Mouse (Mus musculus): ENCODE results near the gene Rps13.

Rps13 gene

DNA sequence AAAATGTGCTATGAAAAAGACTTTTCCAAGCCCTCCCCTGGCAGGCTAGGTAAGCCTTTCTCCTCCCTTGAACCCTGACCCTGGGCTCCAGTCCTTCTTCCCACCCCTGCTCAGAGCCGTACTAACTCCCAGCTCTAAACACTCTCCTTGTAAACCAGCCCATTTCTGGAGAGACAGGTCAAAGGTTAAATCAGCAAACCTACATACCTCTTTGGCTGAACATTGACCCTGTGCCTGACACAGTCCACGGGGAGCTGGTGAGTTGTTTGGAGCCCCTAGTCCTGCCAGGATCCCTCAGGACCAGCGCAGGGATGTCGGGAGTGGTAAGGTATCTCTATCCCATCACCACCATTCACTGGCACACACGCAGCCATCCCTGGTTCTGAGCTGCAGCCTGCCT is 41.6 kb downstream of the Rps13 start:
- DNase-seq (ENCODE audit: low read depth, low spot score): no peak

DNA sequence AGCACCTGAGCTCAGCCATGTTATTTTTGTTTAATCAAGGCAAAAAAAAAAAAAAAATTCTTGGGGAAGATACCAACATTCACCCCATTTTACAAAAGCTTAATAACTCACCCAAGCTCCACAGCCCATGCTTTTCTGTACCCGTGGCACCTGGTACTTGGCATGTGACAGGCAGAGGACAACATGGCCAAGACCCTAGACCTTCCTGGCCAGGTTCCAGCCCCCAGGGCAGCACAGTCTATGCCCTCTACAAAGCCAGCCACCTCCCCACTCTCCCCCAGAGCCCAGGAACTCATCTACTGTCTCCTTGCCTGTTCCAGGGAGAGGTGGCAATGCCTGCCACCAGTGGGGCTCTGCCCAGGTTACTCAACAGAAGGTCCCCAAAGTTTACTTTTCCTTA is 43.4 kb downstream of the Rps13 start:
- DNase-seq (ENCODE audit: low read depth, low spot score): no peak

DNA sequence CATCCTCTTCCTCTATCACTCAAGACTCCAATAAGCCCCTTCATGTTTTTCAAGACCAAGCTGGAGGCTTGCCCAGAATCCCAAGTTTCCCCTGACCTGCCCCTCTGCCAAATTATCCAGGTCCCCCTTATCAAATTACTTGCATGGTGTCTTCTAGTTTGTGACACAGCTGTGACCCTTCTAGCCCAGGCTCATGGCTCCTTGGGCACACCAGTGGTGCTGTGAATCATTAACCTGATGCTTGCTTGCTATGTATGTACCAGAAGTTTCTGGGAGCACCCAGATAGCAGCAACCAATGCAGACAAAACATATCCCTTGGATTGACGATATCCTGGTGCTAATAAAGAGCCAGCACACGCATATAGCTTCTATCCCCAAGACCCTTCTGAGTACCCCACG is 45.0 kb downstream of the Rps13 start:
- DNase-seq (ENCODE audit: low read depth, low spot score): no peak

DNA sequence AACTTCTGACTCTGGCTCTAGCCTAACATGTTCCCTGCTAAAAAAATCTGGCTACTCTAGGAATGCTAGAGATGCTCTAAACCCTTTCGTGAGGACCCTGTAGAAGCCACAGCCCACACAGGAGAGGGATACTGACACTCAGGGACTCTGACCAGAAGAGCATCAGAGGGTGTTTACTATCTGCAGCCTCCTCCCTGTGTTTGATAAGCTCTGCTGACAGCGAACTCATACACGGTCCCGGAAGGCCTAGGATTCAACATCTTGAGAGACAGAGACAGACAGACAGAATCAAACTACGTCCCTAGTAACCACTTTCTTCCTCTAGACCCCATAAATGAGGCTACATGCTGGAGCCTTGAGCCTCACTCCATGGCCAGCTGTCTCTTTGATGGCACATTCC is 46.0 kb downstream of the Rps13 start:
- DNase-seq (ENCODE audit: low read depth, low spot score): no peak

DNA sequence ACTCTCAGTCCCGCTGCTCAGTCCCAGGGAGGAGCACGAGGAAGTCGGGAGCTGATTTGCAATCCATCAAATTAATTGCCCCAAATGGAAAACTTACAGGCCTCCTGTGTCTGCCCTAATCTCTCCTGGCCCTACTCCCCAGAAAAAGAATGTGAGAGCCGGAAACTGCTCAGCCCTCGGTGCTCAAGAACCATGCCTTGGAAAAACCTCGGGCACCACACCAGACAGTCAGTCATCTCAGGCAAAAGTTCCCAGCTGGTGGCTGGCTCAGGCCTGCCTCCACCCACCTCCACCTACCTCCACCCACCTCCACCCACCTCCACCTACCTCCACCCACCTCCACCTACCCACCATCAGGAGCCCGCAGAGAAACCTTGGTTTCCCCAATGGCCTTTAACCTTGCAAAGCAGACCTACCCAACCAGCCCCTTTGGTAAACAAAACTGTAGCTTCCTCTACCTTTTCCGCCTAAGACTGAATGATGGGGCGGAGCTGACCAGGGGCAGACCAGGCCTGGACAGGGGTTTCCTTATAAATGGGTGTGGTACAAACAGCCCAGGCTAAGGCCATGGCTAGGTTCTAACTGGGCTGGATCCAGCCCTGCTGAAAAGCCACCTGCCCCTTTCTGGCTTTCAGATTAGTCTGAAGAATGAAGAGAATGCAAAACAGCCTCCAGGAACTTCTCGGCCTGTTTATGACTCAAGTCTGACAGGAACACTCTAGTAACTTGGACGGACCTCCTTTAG is 47.2 kb downstream of the Rps13 start:
- DNase-seq (ENCODE audit: low read depth, low spot score): no peak

DNA sequence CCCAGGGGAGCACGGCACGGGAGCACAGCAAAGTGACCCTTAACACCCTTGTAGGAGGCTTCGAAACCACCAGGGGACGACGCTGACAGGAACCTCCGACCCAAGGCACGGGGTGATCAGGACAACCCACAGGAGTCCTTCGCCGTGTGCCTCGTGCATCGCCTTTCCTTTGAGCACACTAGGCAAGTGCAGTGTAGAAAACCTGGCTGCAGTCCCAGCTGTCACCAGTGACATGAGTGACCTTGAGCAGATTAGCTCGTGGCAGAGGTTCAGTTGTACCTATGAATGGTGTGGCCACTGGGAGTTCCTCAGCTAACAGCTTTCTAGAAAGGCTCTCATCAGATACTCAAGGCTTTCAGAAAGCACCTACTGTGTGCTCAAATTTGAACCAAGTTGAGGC is 47.8 kb downstream of the Rps13 start:
- DNase-seq (ENCODE audit: low read depth, low spot score): no peak

DNA sequence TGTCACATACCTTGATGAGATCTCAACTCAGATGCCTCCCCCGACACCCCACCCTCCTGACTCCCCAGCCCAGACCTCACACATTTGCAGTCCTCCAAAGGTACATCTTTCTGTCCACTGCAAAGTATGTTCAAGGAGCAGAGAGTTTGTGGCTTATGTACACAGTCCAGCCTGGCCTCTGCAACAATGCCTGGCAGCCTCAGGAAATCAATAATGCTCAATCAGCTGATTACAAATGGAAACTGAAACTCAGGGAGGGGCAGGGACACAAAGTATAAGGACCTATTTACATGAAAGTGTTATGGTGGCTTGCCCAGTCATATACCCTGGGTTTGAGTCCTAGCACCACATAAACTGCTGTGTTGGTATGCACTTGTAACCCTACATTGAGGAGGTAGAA is 48.8 kb downstream of the Rps13 start:
- DNase-seq (ENCODE audit: low read depth, low spot score): no peak

DNA sequence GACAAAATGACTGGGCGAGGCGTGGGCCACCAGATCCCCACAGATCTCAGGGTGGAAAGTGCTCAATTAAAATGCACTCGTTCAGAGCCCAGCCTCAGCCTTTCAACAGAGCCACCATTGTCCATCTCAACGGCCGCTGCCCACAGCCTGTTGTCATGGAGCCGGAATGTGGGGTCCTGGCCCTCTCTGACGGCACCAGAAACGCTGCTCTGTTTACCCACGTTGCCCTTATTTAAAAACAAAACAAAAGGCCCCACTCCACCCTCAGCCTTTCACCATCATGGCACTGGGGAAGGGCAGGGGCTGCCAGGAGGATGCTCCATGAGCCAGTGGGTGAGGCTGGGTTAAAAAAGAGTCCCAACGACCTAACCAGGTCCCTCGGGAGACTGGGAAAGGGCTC is 51.2 kb downstream of the Rps13 start:
- peak; percentile 82 for DNase-seq (ENCODE audit: low read depth, low spot score)

All from mesoderm, embryonic 11.5 days (tissue).